In the genomic region with DNA sequence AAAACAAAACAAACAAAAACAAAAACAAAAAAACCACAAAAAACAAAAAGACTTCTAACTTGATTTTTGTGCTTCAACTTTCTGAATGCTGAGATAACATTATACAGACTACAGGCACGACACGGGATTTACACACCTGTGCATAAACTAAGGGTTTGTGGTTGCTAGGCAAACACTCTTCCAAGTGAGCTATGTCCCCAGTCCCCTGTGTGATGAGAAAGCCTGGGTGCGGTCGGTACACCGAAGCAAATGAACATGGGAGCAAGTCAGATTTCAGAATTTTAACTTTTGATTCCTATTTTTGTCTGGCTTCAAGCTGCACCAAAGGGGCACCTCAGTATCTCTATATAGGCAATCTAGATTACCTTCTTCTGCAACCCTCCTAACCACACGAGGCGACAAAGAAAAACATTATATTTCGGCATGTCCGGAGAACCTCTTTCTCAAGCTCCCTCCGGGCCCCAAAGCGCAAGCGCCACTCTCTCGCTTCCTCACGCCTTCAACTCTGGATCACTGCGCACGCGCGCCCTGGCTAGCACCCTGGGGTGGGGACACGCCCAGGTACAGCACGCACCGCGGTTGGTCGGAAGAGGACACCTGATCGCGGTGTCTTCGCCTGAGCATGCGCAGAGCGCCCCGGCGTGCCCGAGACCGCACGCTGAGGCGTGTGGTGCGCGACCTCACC, we compare ENCODE assay signal across 8 mouse cellular contexts. TPM values are rescaled to one million over a fixed set of nuclear protein-coding genes. Genes with fewer than 3 reads are reported as not detected.
A peak's percentile ranks its signal among the peaks of the same experiment; 100 is the strongest.
DNase-seq lines count a peak whose midpoint lies in the region; ATAC-seq and TF ChIP-seq lines count a peak whose summit lies in the region.

A gene (plus strand): TSS at position 663 of the 685 bp plus-strand sequence.

- H3K36me3 ChIP-seq in embryonic facial prominence, embryonic 13.5 days: no peaks in the 10 kb centered on the region
- H3K36me3 ChIP-seq in kidney, adult 2 months (ENCODE audit: control insufficient read depth, insufficient read depth, low read length): no peaks in the 10 kb centered on the region
- peaks cover 1% of the 10 kb centered on the region; the same call in 1 of the 2 replicates for H3K36me3 ChIP-seq in limb, embryonic 12.5 days
- H3K36me3 ChIP-seq in midbrain, embryonic 15.5 days (replicated peaks): no peaks in the 10 kb centered on the region
- no peaks in the 10 kb centered on the region for H3K36me3 ChIP-seq in spleen, adult 2 months (ENCODE audit: control insufficient read depth, insufficient read depth, low read length)

- peak; percentile 57 for TF ChIP-seq POLR2A in kidney, adult 2 months (IDR thresholded peaks at IDR 0.05; ENCODE audit: low read depth, low read length)
- peak; percentile 59 for TF ChIP-seq POLR2A in spleen, adult 2 months (IDR thresholded peaks at IDR 0.05; ENCODE audit: low read depth, low read length)

- H3K4me3 ChIP-seq in embryonic facial prominence, embryonic 13.5 days: peak within 1 kb of the TSS; percentile 97
- H3K4me3 ChIP-seq in kidney, adult 2 months (ENCODE audit: insufficient read depth, low read depth, low read length): peak within 1 kb of the TSS; percentile 76
- peak within 1 kb of the TSS; percentile 84 for H3K4me3 ChIP-seq in limb, embryonic 12.5 days (replicated peaks)
- peak within 1 kb of the TSS; percentile 92 for H3K4me3 ChIP-seq in midbrain, embryonic 15.5 days
- H3K4me3 ChIP-seq in spleen, adult 2 months (ENCODE audit: extremely low read depth, insufficient read depth, insufficient read length): peak within 1 kb of the TSS; percentile 79

- H3K4me1 ChIP-seq in embryonic facial prominence, embryonic 13.5 days: peaks cover 26% of the 10 kb centered on the region
- no peaks in the 10 kb centered on the region for H3K4me1 ChIP-seq in kidney, adult 2 months (ENCODE audit: control insufficient read depth, insufficient read depth, low read length)
- peaks cover 17% of the 10 kb centered on the region for H3K4me1 ChIP-seq in limb, embryonic 12.5 days (replicated peaks)
- peaks cover 34% of the 10 kb centered on the region for H3K4me1 ChIP-seq in midbrain, embryonic 15.5 days
- no peaks in the 10 kb centered on the region; the same call in 1 of the 2 replicates for H3K4me1 ChIP-seq in spleen, adult 2 months (ENCODE audit: control insufficient read depth, insufficient read depth, insufficient read length)

- no peaks in the 10 kb centered on the region for H3K9me3 ChIP-seq in embryonic facial prominence, embryonic 13.5 days
- no peaks in the 10 kb centered on the region for H3K9me3 ChIP-seq in limb, embryonic 12.5 days
- H3K9me3 ChIP-seq in midbrain, embryonic 15.5 days: no peaks in the 10 kb centered on the region

- DNase-seq in 3134 (ENCODE audit: extremely low read depth, insufficient read length, low spot score): peak; percentile 98
- DNase-seq in adrenal gland, postnatal 36 days: peak; percentile 100
- DNase-seq in heart, adult 18-20 months: peak; percentile 99 to 100
- DNase-seq in kidney, adult 2 months: peak; percentile 100
- peak; percentile 99 to 100 for DNase-seq in spleen, adult 2 months (ENCODE audit: low read depth in 1 of 2, low spot score in 2 of 2)

- no peaks in the 10 kb centered on the region for H3K27me3 ChIP-seq in embryonic facial prominence, embryonic 13.5 days
- no peaks in the 10 kb centered on the region for H3K27me3 ChIP-seq in kidney, adult 2 months (replicated peaks; ENCODE audit: control insufficient read depth, insufficient read depth, low read length)
- H3K27me3 ChIP-seq in limb, embryonic 12.5 days: no peaks in the 10 kb centered on the region; the same call in 1 of the 2 replicates
- H3K27me3 ChIP-seq in midbrain, embryonic 15.5 days (replicated peaks): no peaks in the 10 kb centered on the region
- H3K27me3 ChIP-seq in spleen, adult 2 months (ENCODE audit: control insufficient read depth, insufficient read depth, low read length): no peaks in the 10 kb centered on the region

- H3K27ac ChIP-seq in embryonic facial prominence, embryonic 13.5 days: peak within 1 kb of the TSS; percentile 91
- peak within 1 kb of the TSS; percentile 37 for H3K27ac ChIP-seq in kidney, adult 2 months (ENCODE audit: insufficient read depth, low read depth, low read length)
- H3K27ac ChIP-seq in limb, embryonic 12.5 days: peak within 1 kb of the TSS; percentile 95
- H3K27ac ChIP-seq in midbrain, embryonic 15.5 days: peak within 1 kb of the TSS; percentile 92
- peak within 1 kb of the TSS; percentile 50 for H3K27ac ChIP-seq in spleen, adult 2 months (ENCODE audit: insufficient read depth, low read length)

- TF ChIP-seq CTCF in kidney, adult 2 months (conservative IDR thresholded peaks at IDR 0.05; ENCODE audit: insufficient read depth, insufficient read length, low read depth, low read length): no peak
- TF ChIP-seq CTCF in spleen, adult 2 months (IDR thresholded peaks at IDR 0.05; ENCODE audit: extremely low read depth, insufficient read depth, insufficient read length, insufficient replicate concordance): no peak; the same call in 1 of the 2 replicates

- ATAC-seq in embryonic facial prominence, embryonic 13.5 days (ENCODE audit: insufficient number of reproducible peaks, insufficient read depth, low FRiP score, low TSS enrichment, low read depth): peak; percentile 99
- ATAC-seq in limb, embryonic 12.5 days (ENCODE audit: insufficient number of reproducible peaks, insufficient read depth, low FRiP score, low TSS enrichment, low read depth): peak; percentile 98
- peak; percentile 97 for ATAC-seq in midbrain, embryonic 15.5 days (replicated peaks)

- peak within 1 kb of the TSS; percentile 69 for H3K4me2 ChIP-seq in embryonic facial prominence, embryonic 13.5 days
- H3K4me2 ChIP-seq in limb, embryonic 12.5 days: peak within 1 kb of the TSS; percentile 71
- peak within 1 kb of the TSS; percentile 76 for H3K4me2 ChIP-seq in midbrain, embryonic 15.5 days

- peak within 1 kb of the TSS; percentile 94 for H3K9ac ChIP-seq in embryonic facial prominence, embryonic 13.5 days
- peak within 1 kb of the TSS; percentile 86 for H3K9ac ChIP-seq in limb, embryonic 12.5 days (replicated peaks)
- H3K9ac ChIP-seq in midbrain, embryonic 15.5 days: peak within 1 kb of the TSS; percentile 92

- 1% methylated on average over 36 of the region's 36 CpGs for WGBS in embryonic facial prominence, embryonic 13.5 days
- WGBS in kidney, adult 2 months: 1% methylated on average over 36 of the region's 36 CpGs
- WGBS in limb, embryonic 12.5 days: 1% methylated on average over 36 of the region's 36 CpGs
- WGBS in midbrain, embryonic 15.5 days: 1% methylated on average over 36 of the region's 36 CpGs
- WGBS in spleen, adult 2 months: under 1% methylated on average over 35 of the region's 36 CpGs

RNA-seq across cellular contexts. Expression of the gene that starts here (rescaled TPM):
- total RNA-seq in adrenal gland, postnatal 36 days (2021): 10 to 100 TPM; 26.5 TPM
- 36.3 and 42.5 TPM in 2 replicates for polyA plus RNA-seq in embryonic facial prominence, embryonic 13.5 days (2015; fragmentation: Nextera tagmentation; extraction: Ambion mirVana)
- 10 to 100 TPM; 17.0 to 17.6 TPM for total RNA-seq in heart, adult 18-20 months (2021)
- 15.3 and 19.1 TPM in 2 replicates for polyA plus RNA-seq in kidney, adult 2 months (2012; rRNA removed)
- 29.7 and 31.1 TPM in 2 replicates for polyA plus RNA-seq in limb, embryonic 12.5 days (2016; fragmentation: Nextera tagmentation; extraction: Ambion mirVana)
- 228 and 229 TPM in 2 replicates for polyA plus RNA-seq in midbrain, embryonic 15.5 days (2015; fragmentation: Nextera tagmentation; extraction: Ambion mirVana)
- 15.6 and 16.3 TPM in 2 replicates for polyA plus RNA-seq in spleen, adult 2 months (2012; rRNA removed)

Comparison
In these comparisons a context has a peak if more than half of its experiments do, and no peak if none do; other contexts are left out.
1. Peak in every context shown above with its lines: DNase-seq, ATAC-seq, H3K4me3 ChIP-seq and H3K27ac ChIP-seq.
2. H3K27ac ChIP-seq: peak in every context shown above with its lines; median percentile 95 in limb, embryonic 12.5 days; 92 in midbrain, embryonic 15.5 days; 91 in embryonic facial prominence, embryonic 13.5 days; 50 in spleen, adult 2 months; 37 in kidney, adult 2 months.